In genomic region chr13:111835787-111836186, GRCm38 (mm10) we compare ENCODE assay signal across 24 mouse cellular contexts.
"Had no signal": no experiment of that assay in that cellular context is flagged by ENCODE, and none has a peak within 500 bp of the region (broad histone marks: within the 10 kb centered on the region; RNA-seq: fewer than 3 reads in every experiment).

No protein-coding gene starts in this region.

- H3K4me1 ChIP-seq: hindbrain, embryonic 12.5 days; intestine, embryonic 15.5 days; limb, embryonic 12.5 days; liver, embryonic 13.5 days had no signal

- H3K4me3 ChIP-seq: gastrocnemius, adult 2 months; heart, adult 2 months; heart, embryonic 10.5 days; heart, embryonic 12.5 days; hindbrain, embryonic 10.5 days; hindbrain, embryonic 12.5 days; intestine, embryonic 15.5 days; layer of hippocampus, adult 2 months; left cerebral cortex, adult 2 months; limb, embryonic 10.5 days; limb, embryonic 12.5 days; liver, embryonic 13.5 days had no signal

- H3K27ac ChIP-seq: gastrocnemius, adult 2 months; heart, adult 2 months; heart, embryonic 10.5 days; hindbrain, embryonic 10.5 days; hindbrain, embryonic 12.5 days; hindbrain, embryonic 14.5 days; intestine, embryonic 15.5 days; layer of hippocampus, adult 2 months; left cerebral cortex, adult 2 months; limb, embryonic 10.5 days; limb, embryonic 12.5 days; liver, embryonic 13.5 days had no signal

- DNase-seq: gastrocnemius, adult 2 months; gastrocnemius, postnatal 10 days; gastrocnemius, postnatal 25 days; heart, adult 2 months; heart, postnatal 10 days; heart, postnatal 4 days; kidney, adult 2 months; kidney, postnatal 14 days; liver; liver, embryonic 13.5 days had no signal

- H3K9me3 ChIP-seq: heart, embryonic 10.5 days; heart, embryonic 12.5 days; hindbrain, embryonic 10.5 days; hindbrain, embryonic 12.5 days; intestine, embryonic 15.5 days; limb, embryonic 10.5 days; limb, embryonic 12.5 days; liver, embryonic 13.5 days had no signal

- H3K9ac ChIP-seq: heart, embryonic 12.5 days; hindbrain, embryonic 12.5 days; hindbrain, embryonic 14.5 days; intestine, embryonic 15.5 days; limb, embryonic 12.5 days; liver, embryonic 13.5 days had no signal

- H3K36me3 ChIP-seq: heart, embryonic 10.5 days; heart, embryonic 12.5 days; hindbrain, embryonic 10.5 days; hindbrain, embryonic 12.5 days; intestine, embryonic 15.5 days; limb, embryonic 10.5 days; limb, embryonic 12.5 days; liver, embryonic 13.5 days had no signal

- H3K4me2 ChIP-seq: heart, embryonic 12.5 days; hindbrain, embryonic 12.5 days; hindbrain, embryonic 14.5 days; intestine, embryonic 15.5 days; limb, embryonic 12.5 days; liver, embryonic 11.5 days; liver, embryonic 13.5 days had no signal

- H3K27me3 ChIP-seq: heart, embryonic 12.5 days; hindbrain, embryonic 12.5 days; intestine, embryonic 15.5 days; limb, embryonic 12.5 days had no signal

- ATAC-seq: hindbrain, embryonic 16.5 days; inflammation-experienced regulatory T-cells, adult 6 months; intestine, embryonic 15.5 days; intestine, postnatal 0 days had no signal
